In genomic region chr13:46226956-46227355, GRCm38 (mm10) we compare ENCODE assay signal across 16 mouse cellular contexts. TPM values are rescaled to one million over a fixed set of nuclear protein-coding genes. Genes with fewer than 3 reads are reported as not detected.
DNase-seq lines count a peak whose midpoint lies in the region; ATAC-seq and TF ChIP-seq lines count a peak whose summit lies in the region.
"Had no signal": no experiment of that assay in that cellular context is flagged by ENCODE, and none has a peak within 500 bp of the region (broad histone marks: within the 10 kb centered on the region; RNA-seq: fewer than 3 reads in every experiment).

No protein-coding gene starts in this region.

- DNase-seq in heart, adult 2 months = peak; percentile 47 to 63
- peak; percentile 9 for DNase-seq in lung, postnatal 14 days
- no peak for DNase-seq in lung, postnatal 0 days (ENCODE audit: low spot score)
- DNase-seq in forebrain, embryonic 14.5 days (ENCODE audit: low spot score) = no peak
- no peak for DNase-seq in cerebellum, adult 9-11 months
- DNase-seq: cerebellum, postnatal 14 days; liver, embryonic 13.5 days; lung, postnatal 36 days; thymus, adult 18-20 months had no signal

- no peaks in the 10 kb centered on the region for H3K79me2 ChIP-seq in heart, adult 2 months (replicated peaks; ENCODE audit: control insufficient read depth, insufficient read depth, low read length)

- peak overlapping the region; percentile 77 for H3K27ac ChIP-seq in heart, adult 2 months
- H3K27ac ChIP-seq in heart, embryonic 12.5 days (ENCODE audit: poor library complexity, severe bottlenecking) = no peak overlapping the region
- no peak overlapping the region for H3K27ac ChIP-seq in lung, postnatal 0 days (ENCODE audit: low read length)
- H3K27ac ChIP-seq in heart, embryonic 16.5 days (ENCODE audit: low read length) = no peak overlapping the region
- no peak overlapping the region for H3K27ac ChIP-seq in forebrain, embryonic 14.5 days (ENCODE audit: low read depth, low read length)
- H3K27ac ChIP-seq: embryonic facial prominence, embryonic 10.5 days; liver, embryonic 13.5 days; midbrain, embryonic 12.5 days had no signal

- WGBS in heart, adult 2 months = 43% methylated on average over 2 of the region's 2 CpGs
- 34% methylated on average over 2 of the region's 2 CpGs for WGBS in heart, embryonic 12.5 days
- WGBS in lung, postnatal 0 days = 46% methylated on average over 2 of the region's 2 CpGs
- 31% methylated on average over 2 of the region's 2 CpGs for WGBS in heart, embryonic 16.5 days
- 76% methylated on average over 2 of the region's 2 CpGs for WGBS in forebrain, embryonic 14.5 days

- H3K9ac ChIP-seq in heart, adult 2 months (ENCODE audit: low read depth, low read length) = no peak overlapping the region
- no peak overlapping the region for H3K9ac ChIP-seq in heart, embryonic 12.5 days
- no peak overlapping the region for H3K9ac ChIP-seq in lung, postnatal 0 days (replicated peaks; ENCODE audit: low read depth)
- no peak overlapping the region for H3K9ac ChIP-seq in heart, embryonic 16.5 days (ENCODE audit: low read length)
- H3K9ac ChIP-seq in forebrain, embryonic 14.5 days (ENCODE audit: low read length) = no peak overlapping the region
- H3K9ac ChIP-seq: liver, embryonic 13.5 days; midbrain, embryonic 12.5 days had no signal

- H3K9me3 ChIP-seq in heart, embryonic 12.5 days (replicated peaks) = no peaks in the 10 kb centered on the region
- no peaks in the 10 kb centered on the region for H3K9me3 ChIP-seq in lung, postnatal 0 days (ENCODE audit: low read length)
- no peaks in the 10 kb centered on the region for H3K9me3 ChIP-seq in heart, embryonic 16.5 days (replicated peaks; ENCODE audit: control insufficient read depth, low read length)
- no peaks in the 10 kb centered on the region for H3K9me3 ChIP-seq in forebrain, embryonic 14.5 days (replicated peaks; ENCODE audit: control insufficient read depth, low read length)
- H3K9me3 ChIP-seq: embryonic facial prominence, embryonic 10.5 days; liver, embryonic 13.5 days; midbrain, embryonic 12.5 days had no signal

- no peaks in the 10 kb centered on the region for H3K36me3 ChIP-seq in heart, adult 2 months (ENCODE audit: control insufficient read depth, insufficient read depth, low read length)
- H3K36me3 ChIP-seq in heart, embryonic 12.5 days = no peaks in the 10 kb centered on the region
- no peaks in the 10 kb centered on the region for H3K36me3 ChIP-seq in lung, postnatal 0 days (ENCODE audit: insufficient read depth, low read length)
- H3K36me3 ChIP-seq in heart, embryonic 16.5 days (ENCODE audit: control insufficient read depth, insufficient read depth) = no peaks in the 10 kb centered on the region
- no peaks in the 10 kb centered on the region for H3K36me3 ChIP-seq in forebrain, embryonic 14.5 days (ENCODE audit: control insufficient read depth, insufficient read depth, low read length)
- H3K36me3 ChIP-seq: embryonic facial prominence, embryonic 10.5 days; liver, embryonic 13.5 days; midbrain, embryonic 12.5 days had no signal

- no peak for ATAC-seq in heart, embryonic 12.5 days (ENCODE audit: insufficient number of reproducible peaks, low FRiP score)
- ATAC-seq in lung, postnatal 0 days = no peak
- peak; percentile 55; the same call in 1 of the 2 replicates for ATAC-seq in heart, embryonic 16.5 days (replicated peaks; ENCODE audit: extremely low read depth, insufficient read depth, low FRiP score)
- ATAC-seq in forebrain, embryonic 14.5 days = no peak
- ATAC-seq: intestine, postnatal 0 days had no signal

- intact Hi-C loops in heart, adult 2 months (cut with DNase I) = no loop called here

- TF ChIP-seq CTCF in heart, adult 2 months (IDR thresholded peaks at IDR 0.05) = no peak
- TF ChIP-seq CTCF in lung, postnatal 0 days (IDR thresholded peaks at IDR 0.05) = no peak

- peaks cover 4% of the 10 kb centered on the region for H3K4me1 ChIP-seq in heart, adult 2 months (ENCODE audit: control insufficient read depth, insufficient read depth, low read length)
- peaks cover 9% of the 10 kb centered on the region for H3K4me1 ChIP-seq in heart, embryonic 12.5 days (replicated peaks)
- no peaks in the 10 kb centered on the region for H3K4me1 ChIP-seq in lung, postnatal 0 days (ENCODE audit: insufficient read depth, low read depth, low read length)
- H3K4me1 ChIP-seq in heart, embryonic 16.5 days (ENCODE audit: control insufficient read depth, insufficient read depth, low read length) = peaks cover 15% of the 10 kb centered on the region
- no peaks in the 10 kb centered on the region; the same call in 1 of the 2 replicates for H3K4me1 ChIP-seq in forebrain, embryonic 14.5 days (ENCODE audit: control insufficient read depth, insufficient read depth, low read length)
- H3K4me1 ChIP-seq: liver, embryonic 13.5 days; midbrain, embryonic 12.5 days had no signal

- H3K4me3 ChIP-seq in heart, adult 2 months = no peak overlapping the region
- H3K4me3 ChIP-seq in heart, embryonic 12.5 days = no peak overlapping the region
- no peak overlapping the region for H3K4me3 ChIP-seq in lung, postnatal 0 days (ENCODE audit: low read depth, low read length)
- no peak overlapping the region for H3K4me3 ChIP-seq in heart, embryonic 16.5 days (ENCODE audit: low read length)
- no peak overlapping the region for H3K4me3 ChIP-seq in forebrain, embryonic 14.5 days (ENCODE audit: low read depth, low read length)
- H3K4me3 ChIP-seq: embryonic facial prominence, embryonic 10.5 days; liver, embryonic 13.5 days; midbrain, embryonic 12.5 days had no signal

- TF ChIP-seq EP300 in heart, adult 2 months (IDR thresholded peaks at IDR 0.05; ENCODE audit: insufficient read depth, low read depth, low read length) = 0 out of 2 replicates have a peak, but pooled peaks have one; percentile 37
- TF ChIP-seq EP300 in lung, postnatal 0 days (IDR thresholded peaks at IDR 0.05) = no peak

- no peak overlapping the region for H3K4me2 ChIP-seq in heart, embryonic 12.5 days
- no peak overlapping the region for H3K4me2 ChIP-seq in lung, postnatal 0 days (replicated peaks; ENCODE audit: low read depth, low read length)
- no peak overlapping the region for H3K4me2 ChIP-seq in heart, embryonic 16.5 days (ENCODE audit: low read depth, low read length)
- H3K4me2 ChIP-seq in forebrain, embryonic 14.5 days (ENCODE audit: low read length) = no peak overlapping the region
- H3K4me2 ChIP-seq: liver, embryonic 13.5 days; midbrain, embryonic 12.5 days had no signal

- no peak for TF ChIP-seq POLR2A in heart, adult 2 months (IDR thresholded peaks at IDR 0.05; ENCODE audit: insufficient read depth, low read depth, low read length)

- no peaks in the 10 kb centered on the region for H3K27me3 ChIP-seq in heart, adult 2 months (ENCODE audit: control insufficient read depth, insufficient read depth, low read length)
- no peaks in the 10 kb centered on the region for H3K27me3 ChIP-seq in heart, embryonic 12.5 days (replicated peaks)
- H3K27me3 ChIP-seq in lung, postnatal 0 days (replicated peaks; ENCODE audit: insufficient read depth, low read length) = no peaks in the 10 kb centered on the region
- H3K27me3 ChIP-seq in heart, embryonic 16.5 days (ENCODE audit: control insufficient read depth, insufficient read depth, low read length) = no peaks in the 10 kb centered on the region
- no peaks in the 10 kb centered on the region for H3K27me3 ChIP-seq in forebrain, embryonic 14.5 days (replicated peaks; ENCODE audit: control insufficient read depth, insufficient read depth, low read length)
- H3K27me3 ChIP-seq: liver, embryonic 13.5 days; midbrain, embryonic 12.5 days had no signal

RNA-seq across cellular contexts. Expression of gene Stmnd1, which starts 46.6 kb away (rescaled TPM):
- under 1 TPM; 0.39 to 0.47 TPM for total RNA-seq in heart, adult 2 months (2021)
- polyA plus RNA-seq in heart, adult 2 months (2012; rRNA removed) = 0.26 and 0.47 TPM in 2 replicates
- 0.18 and 0.33 TPM in 2 replicates for polyA plus RNA-seq in heart, embryonic 12.5 days (2016; fragmentation: Nextera tagmentation; extraction: Ambion mirVana)
- polyA plus RNA-seq in lung, postnatal 0 days (2015; fragmentation: Nextera tagmentation; extraction: Ambion mirVana) = 4.2 and 6.0 TPM in 2 replicates
- polyA plus RNA-seq in heart, embryonic 16.5 days (2015; fragmentation: Nextera tagmentation; extraction: Ambion mirVana) = 0.46 and 0.54 TPM in 2 replicates
- not detected in 2 replicates for polyA plus RNA-seq in forebrain, embryonic 14.5 days (2014; fragmentation: Nextera tagmentation; extraction: Ambion mirVana)
- total RNA-seq: hematopoietic stem cell, adult 5-6 weeks; left cerebral cortex, postnatal 36 days had no signal
- polyA plus RNA-seq: liver, embryonic 13.5 days; midbrain, embryonic 12.5 days had no signal

Comparison
In these comparisons a context has a peak if more than half of its experiments do, and no peak if none do; other contexts are left out.
1. DNase-seq: peak in heart, adult 2 months (2 of 2) and lung, postnatal 14 days (single experiment); none in lung, postnatal 0 days (single experiment), forebrain, embryonic 14.5 days (single experiment) and cerebellum, adult 9-11 months (single experiment).